Mouse (Mus musculus) left cerebral cortex, adult 2 months (tissue): ENCODE data around the gene Cadm4. TPM values are rescaled to one million over a fixed set of nuclear protein-coding genes. Genes with fewer than 3 reads are reported as not detected.
A peak's percentile ranks its signal among the peaks of the same experiment; 100 is the strongest.
"Not testable (repeated sequence)": the region's sequence is repeated elsewhere in the genome, so short reads cannot be mapped to it uniquely, and the experiment has no call there.

Experiments
- DNase-seq, 2 experiments: peaks; one replicate each; pipeline ENCODE4 v3.0.0; 2021 to 2022; ENCODE audit warnings: low spot score in 2 of 2, mixed read lengths in 1 of 2; ENCODE audit errors: extremely low spot score in 1 of 2
- H3K27ac ChIP-seq: fragments of 200-600 bp; 2 replicates; pipeline ENCODE4 v1.8.1; 2022
- H3K4me3 ChIP-seq: fragments of 200-600 bp; 2 replicates; pipeline ENCODE4 v1.8.1; 2022
- CTCF ChIP-seq: fragments of 200-600 bp; IDR thresholded peaks from 2 replicates; pipeline ENCODE4 v1.8.1; 2022; ENCODE audit warnings: antibody characterized with exemption, mild to moderate bottlenecking, moderate library complexity
- intact Hi-C: fragments of 180-260 bp; cut with DNase I; formaldehyde crosslinking; loops from one replicate; pipeline ENCODE4 v1.15.1; 2025
- total RNA-seq, 2 experiments: library from RNA; stranded (reverse); gene quantifications; 2 replicates each; pipeline ENCODE4 v1.2.3; 2021

The Cadm4 gene
- total RNA-seq, 2 experiments from 2014 or later, result 213 to 219 TPM

DNA sequence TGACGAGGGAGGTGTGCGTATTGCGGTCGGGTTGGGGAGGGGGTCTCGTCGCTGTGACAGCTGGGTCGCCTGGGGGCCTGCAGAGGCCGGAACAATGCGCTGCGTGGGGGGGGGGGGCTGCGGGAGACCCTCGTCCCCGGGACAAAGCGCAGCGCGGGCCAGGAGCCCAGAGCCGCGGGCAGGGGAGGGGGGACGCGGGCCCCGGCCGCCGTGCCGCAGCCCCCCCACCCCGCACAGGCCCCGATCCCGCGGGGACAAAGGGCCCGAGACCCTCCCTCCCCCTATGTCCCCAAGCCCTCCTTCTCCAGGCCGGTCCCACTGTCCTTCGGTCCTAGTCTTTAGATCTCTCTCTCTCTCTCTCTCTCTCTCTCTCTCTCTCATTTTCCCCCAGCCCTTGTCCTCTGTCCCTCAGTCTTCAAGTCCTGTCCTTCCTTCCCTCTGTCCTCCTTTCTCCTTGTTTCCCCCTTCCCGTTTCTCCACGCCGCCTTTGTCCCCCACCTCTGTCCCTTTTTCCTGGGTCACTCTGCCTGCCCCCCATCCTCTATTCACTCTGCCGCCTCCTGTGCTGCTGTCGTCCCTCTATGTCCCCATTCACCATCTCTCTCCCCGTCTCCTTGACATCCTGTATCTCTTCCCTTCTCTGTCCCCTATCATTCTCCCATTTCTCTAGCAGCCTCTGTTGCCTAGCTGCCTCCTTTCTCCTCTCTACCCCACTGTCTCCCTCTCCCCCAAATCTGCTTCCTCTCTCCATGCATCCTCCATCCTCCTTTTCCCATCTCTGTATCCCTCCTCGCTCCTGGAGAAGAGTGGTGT is 591 bp downstream of the Cadm4 start:
- intact Hi-C loops, result no loop called here
- Histone ChIP-seq H3K27ac (peak overlapping the region; percentile 86), H3K4me3 (peak overlapping the region; percentile 59)
- no peak for TF ChIP-seq CTCF
- no peak for DNase-seq

GRCm38 (mm10) chr7:24483291-24483690 is 1.5 kb downstream of the Cadm4 start:
- Histone ChIP-seq H3K4me3 (peak overlapping the region; percentile 59), H3K27ac (peak overlapping the region; percentile 86; the same call in 1 of the 2 replicates)
- DNase-seq, intact Hi-C loops: not testable (repeated sequence)

- intact Hi-C loops, result no loop called here
These were observed 3.7 kb downstream of the Cadm4 start for GRCm38 (mm10) chr7:24485481-24485880.

DNA sequence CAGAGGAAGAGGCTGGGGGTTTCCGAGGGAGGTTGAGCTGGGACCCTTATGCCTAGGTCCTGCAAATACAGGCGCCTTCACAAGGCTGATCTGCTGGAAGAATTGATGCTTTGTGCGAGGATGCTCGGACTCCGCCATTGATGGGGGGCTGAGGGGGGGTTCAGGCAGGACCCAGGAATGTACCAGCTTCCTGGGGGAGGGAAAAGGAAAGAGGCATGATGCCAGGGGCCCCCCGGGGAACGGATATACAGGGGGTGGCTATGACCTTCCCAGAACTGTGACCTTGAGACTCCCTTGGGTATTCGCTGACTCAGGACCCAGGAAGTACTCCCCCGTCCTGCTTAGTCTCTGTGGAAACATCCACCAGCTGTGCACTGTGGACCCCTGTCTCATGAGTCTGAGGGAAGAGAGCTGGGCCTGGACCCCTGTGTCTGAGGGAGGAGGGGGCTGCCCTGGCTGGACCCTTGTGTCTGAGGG is 4.9 kb downstream of the Cadm4 start:
- no peak for DNase-seq
- H3K27ac ChIP-seq, result peak overlapping the region; percentile 92
- intact Hi-C loops, result no loop called here
- H3K4me3 ChIP-seq, result peak overlapping the region; percentile 38
- TF ChIP-seq CTCF, result no peak

More at GRCm38 (mm10) chr7:24485481-24485880, 3.7 kb downstream of the Cadm4 start:
- Histone ChIP-seq H3K27ac (peak overlapping the region; percentile 92), H3K4me3 (peak overlapping the region; percentile 38)
- TF ChIP-seq CTCF, result no peak
- DNase-seq, result no peak

GRCm38 (mm10) chr7:24487403-24487802 is 5.6 kb downstream of the Cadm4 start:
- intact Hi-C loops, result no loop called here
- H3K27ac ChIP-seq, result peak overlapping the region; percentile 92
- TF ChIP-seq CTCF, result no peak
- no peak for DNase-seq
- H3K4me3 ChIP-seq, result no peak overlapping the region

DNA sequence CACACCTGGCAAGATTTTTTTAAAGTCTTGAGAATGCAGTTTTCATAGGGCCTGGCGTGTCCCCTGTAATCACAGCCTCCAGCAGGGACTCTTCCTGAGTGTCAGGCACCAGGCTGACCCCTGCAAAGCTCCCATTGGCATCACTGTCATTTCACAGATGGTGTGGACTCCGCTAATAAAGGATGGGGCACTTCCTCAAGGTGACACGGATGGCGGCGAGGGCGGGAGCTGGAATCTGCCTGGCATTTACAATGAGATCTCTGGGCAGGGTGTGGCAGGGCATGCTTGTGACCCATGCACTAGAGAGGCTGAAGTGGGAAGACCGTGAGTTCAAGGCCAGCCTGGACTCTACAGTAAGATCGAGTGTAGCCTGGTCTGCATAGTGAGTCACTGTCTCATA is 6.5 kb downstream of the Cadm4 start:
- Histone ChIP-seq H3K27ac (peak overlapping the region; percentile 70; the same call in 1 of the 2 replicates), H3K4me3 (no peak overlapping the region)
- intact Hi-C loops, result no loop called here
- no peak for TF ChIP-seq CTCF
- DNase-seq, result no peak

GRCm38 (mm10) chr7:24499856-24500577 is 18.2 kb downstream of the Cadm4 start:
- Histone ChIP-seq H3K27ac (no peak overlapping the region), H3K4me3 (no peak overlapping the region)
- no peak for DNase-seq
- TF ChIP-seq CTCF, result no peak
- intact Hi-C loops, result no loop called here

- DNase-seq, result no peak
- intact Hi-C loops, result no loop called here
- peak; percentile 66 for TF ChIP-seq CTCF
- Histone ChIP-seq H3K4me3 (no peak overlapping the region), H3K27ac (no peak overlapping the region)
These were observed 19.1 kb downstream of the Cadm4 start for GRCm38 (mm10) chr7:24500929-24501328.

- peak; percentile 44 for TF ChIP-seq CTCF
- peak; percentile 48 to 51 for DNase-seq
- no peak overlapping the region; the same call in 1 of the 2 replicates for H3K27ac ChIP-seq
- H3K4me3 ChIP-seq, result no peak overlapping the region
- intact Hi-C loops, result no loop called here
These were observed 19.7 kb downstream of the Cadm4 start for GRCm38 (mm10) chr7:24501492-24501891.

DNA sequence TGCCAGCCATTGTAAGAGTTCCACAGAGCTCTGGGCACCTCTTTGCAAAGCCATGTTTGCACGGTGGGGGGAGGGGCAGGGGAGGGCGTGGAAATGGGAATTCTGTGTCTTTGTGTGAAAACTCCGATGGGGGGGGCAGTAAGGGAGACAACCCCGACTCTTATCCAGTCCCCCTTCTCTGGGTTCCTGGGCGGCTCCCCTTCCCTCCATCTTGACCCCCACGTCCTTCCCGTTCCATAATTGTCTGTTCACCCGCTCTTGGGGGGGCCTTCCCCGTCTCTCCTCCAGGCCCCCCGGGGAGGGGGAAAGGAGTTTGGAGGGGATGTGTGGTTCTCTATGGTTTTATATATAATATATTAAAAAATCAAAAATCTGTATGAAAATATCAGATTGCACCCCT is 22.2 kb downstream of the Cadm4 start:
- intact Hi-C loops, result no loop called here
- H3K27ac ChIP-seq, result no peak overlapping the region
- H3K4me3 ChIP-seq, result no peak overlapping the region
- no peak for DNase-seq
- TF ChIP-seq CTCF, result no peak

DNA sequence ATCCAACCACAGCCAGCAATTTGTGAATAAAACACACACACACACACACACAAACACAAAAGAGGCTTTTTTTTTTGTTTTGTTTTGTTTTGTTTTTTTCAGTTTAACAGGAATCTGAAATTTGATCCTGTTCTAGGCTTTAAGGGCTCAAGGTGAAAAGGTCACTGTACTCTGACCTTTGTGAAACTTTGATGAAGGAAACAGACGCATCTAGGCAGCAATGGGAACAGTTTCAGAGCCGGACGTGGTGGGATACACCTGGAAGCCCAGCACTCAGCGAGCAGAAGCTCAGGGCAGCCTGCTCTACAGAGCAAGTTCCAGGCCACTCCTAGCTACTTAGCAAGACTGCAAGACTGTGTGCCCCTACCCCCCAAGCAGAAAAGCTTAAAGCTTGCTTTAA is 23.0 kb downstream of the Cadm4 start:
- TF ChIP-seq CTCF, result no peak
- Histone ChIP-seq H3K27ac (no peak overlapping the region; the same call in 1 of the 2 replicates), H3K4me3 (no peak overlapping the region)
- intact Hi-C loops, result no loop called here
- no peak for DNase-seq

GRCm38 (mm10) chr7:24505447-24506064 is 23.7 kb downstream of the Cadm4 start:
- peak overlapping the region; percentile 70; the same call in 1 of the 2 replicates for H3K4me3 ChIP-seq
- intact Hi-C loops, result loop anchor here (2.0 kb wide), 1 partner anchor 25 kb away; no protein-coding TSS in a partner anchor

More at GRCm38 (mm10) chr7:24505447-24506064, 23.7 kb downstream of the Cadm4 start:
- TF ChIP-seq CTCF, result no peak
- peak overlapping the region; percentile 99 for H3K27ac ChIP-seq
- DNase-seq, result no peak
